Mouse (Mus musculus) urinary bladder, postnatal 0 days (tissue): ENCODE measurements around the gene B3gnt3. TPM values are rescaled to one million over a fixed set of nuclear protein-coding genes. Genes with fewer than 3 reads are reported as not detected.

Source experiments
- polyA plus RNA-seq: library from polyadenylated mRNA; unstranded; fragments of >200 nt; fragmentation: Nextera tagmentation; extraction: Ambion mirVana; gene quantifications from 2 replicates; pipeline ENCODE4 v1.2.1, GENCODE M21; 2015

Gene B3gnt3
- polyA plus RNA-seq = 4.4 TPM in 2 replicates

GRCm38 (mm10) chr8:71701414-71702086 is at the start of gene B3gnt3:
Gene B3gnt3, minus strand, starts transcription at chr8:71701789.

GRCm38 (mm10) chr8:71725122-71725924 is 23.7 kb upstream of the B3gnt3 start, which contains the start of gene Fcho1:
Gene Fcho1, minus strand, starts transcription at chr8:71725716.

GRCm38 (mm10) chr8:71689028-71689427 is 12.6 kb downstream of the B3gnt3 start, which contains the start of gene Insl3:
Gene Insl3, plus strand, starts transcription at chr8:71689214.

GRCm38 (mm10) chr8:71676020-71676741 is 25.4 kb downstream of the B3gnt3 start, which contains the start of gene Jak3:
Gene Jak3, plus strand, starts transcription at chr8:71676296.

GRCm38 (mm10) chr8:71671549-71671965 is 30.0 kb downstream of the B3gnt3 start, which contains the start of gene Unc13a:
Gene Unc13a, minus strand, starts transcription at chr8:71671757.

Other genes with a start within 250 kb of the B3gnt3 start
- gene Abhd8, start 238.1 kb downstream of the B3gnt3 start, polyA plus RNA-seq = 24.9 and 28.3 TPM in 2 replicates
- 80.4 and 81.5 TPM in 2 replicates for gene Mrpl34, start 236.8 kb downstream of the B3gnt3 start, polyA plus RNA-seq
- gene Dda1, start 232.6 kb downstream of the B3gnt3 start, polyA plus RNA-seq = 74.3 and 86.1 TPM in 2 replicates
- gene Ano8, start 215.8 kb downstream of the B3gnt3 start, polyA plus RNA-seq = 1.0 and 1.1 TPM in 2 replicates
- 9.3 and 9.9 TPM in 2 replicates for gene Gtpbp3, start 213.7 kb downstream of the B3gnt3 start, polyA plus RNA-seq
- gene Plvap, start 190.0 kb downstream of the B3gnt3 start, polyA plus RNA-seq = 12.9 and 13.2 TPM in 2 replicates
- gene Ccdc194, start 176.1 kb downstream of the B3gnt3 start, polyA plus RNA-seq = 0.19 TPM in 1 of 2 replicates, not detected in the other
- gene Bst2, start 164.3 kb downstream of the B3gnt3 start, polyA plus RNA-seq = 48.3 and 59.8 TPM in 2 replicates
- gene Mvb12a, start 158.9 kb downstream of the B3gnt3 start, polyA plus RNA-seq = 79.7 and 86.3 TPM in 2 replicates
- 0.57 and 0.63 TPM in 2 replicates for gene Tmem221, start 142.9 kb downstream of the B3gnt3 start, polyA plus RNA-seq
- gene Nxnl1, start 135.2 kb downstream of the B3gnt3 start, polyA plus RNA-seq = not detected in 2 replicates
- gene Slc27a1, start 132.9 kb downstream of the B3gnt3 start, polyA plus RNA-seq = 17.5 and 21.1 TPM in 2 replicates
- 222 and 225 TPM in 2 replicates for gene Pgls, start 109.6 kb downstream of the B3gnt3 start, polyA plus RNA-seq
- 0.71 and 1.7 TPM in 2 replicates for gene Fam129c, start 104.1 kb downstream of the B3gnt3 start, polyA plus RNA-seq
- 60.6 and 64.6 TPM in 2 replicates for gene Colgalt1, start 90.8 kb downstream of the B3gnt3 start, polyA plus RNA-seq
- gene Unc13a, start 30.0 kb downstream of the B3gnt3 start, polyA plus RNA-seq = 0.49 and 0.68 TPM in 2 replicates
- 5.7 and 6.5 TPM in 2 replicates for gene Jak3, start 25.5 kb downstream of the B3gnt3 start, polyA plus RNA-seq
- 2.5 TPM in 2 replicates for gene Insl3, start 12.6 kb downstream of the B3gnt3 start, polyA plus RNA-seq
- 0.59 and 1.7 TPM in 2 replicates for gene Fcho1, start 23.9 kb upstream of the B3gnt3 start, polyA plus RNA-seq
- gene Zfp709, start 180.2 kb upstream of the B3gnt3 start, polyA plus RNA-seq = 3.9 and 4.0 TPM in 2 replicates
- 1.2 and 1.8 TPM in 2 replicates for gene Zfp882, start 206.8 kb upstream of the B3gnt3 start, polyA plus RNA-seq
- gene Zfp617, start 206.8 kb upstream of the B3gnt3 start, polyA plus RNA-seq = 10.9 and 12.6 TPM in 2 replicates
- gene Zfp961, start 249.2 kb upstream of the B3gnt3 start, polyA plus RNA-seq = 9.5 and 9.8 TPM in 2 replicates